Mouse (Mus musculus) myocyte (in vitro differentiated cells): ENCODE data around the gene Klhl21.

Source experiments
- E2F4 ChIP-seq: IDR thresholded peaks from one replicate; pipeline ENCODE4 v1.6.1; 2011; ENCODE audit warnings: mild to moderate bottlenecking, control low read depth, moderate library complexity; ENCODE audit not compliant: insufficient read depth
- MAX ChIP-seq: IDR thresholded peaks from one replicate; pipeline ENCODE4 v1.6.1; 2011; ENCODE audit warnings: low read depth, mild to moderate bottlenecking, control low read depth
- MYOD1 ChIP-seq, 3 experiments: IDR thresholded peaks; one replicate each; pipeline ENCODE4 v1.6.1; 2011; ENCODE audit warnings: control low read depth in 2 of 3, low read depth in 2 of 3, mild to moderate bottlenecking in 2 of 3, moderate library complexity in 1 of 3; ENCODE audit not compliant: insufficient read length in 2 of 3, control insufficient read depth in 1 of 3
- MYOG ChIP-seq, 3 experiments: IDR thresholded peaks; one replicate each; pipeline ENCODE4 v1.6.1; 2011; ENCODE audit warnings: control low read depth in 2 of 3, low read depth in 2 of 3, mild to moderate bottlenecking in 2 of 3; ENCODE audit not compliant: insufficient read length in 2 of 3, control insufficient read depth in 1 of 3, insufficient read depth in 1 of 3
- POLR2A ChIP-seq: IDR thresholded peaks from one replicate; pipeline ENCODE4 v1.6.1; 2011; ENCODE audit warnings: low read depth, mild to moderate bottlenecking, control low read depth, moderate library complexity; ENCODE audit not compliant: insufficient read length
- TCF12 ChIP-seq: IDR thresholded peaks from one replicate; pipeline ENCODE4 v1.6.1; 2011; ENCODE audit warnings: mild to moderate bottlenecking, control low read depth; ENCODE audit not compliant: poor library complexity, insufficient read depth, severe bottlenecking
- TCF3 ChIP-seq: IDR thresholded peaks from one replicate; pipeline ENCODE4 v1.6.1; 2011; ENCODE audit warnings: low read depth, control low read depth; ENCODE audit not compliant: insufficient read length
- USF1 ChIP-seq: IDR thresholded peaks from one replicate; pipeline ENCODE4 v1.6.1; 2011; ENCODE audit warnings: low read depth, mild to moderate bottlenecking, control low read depth, moderate library complexity

DNA sequence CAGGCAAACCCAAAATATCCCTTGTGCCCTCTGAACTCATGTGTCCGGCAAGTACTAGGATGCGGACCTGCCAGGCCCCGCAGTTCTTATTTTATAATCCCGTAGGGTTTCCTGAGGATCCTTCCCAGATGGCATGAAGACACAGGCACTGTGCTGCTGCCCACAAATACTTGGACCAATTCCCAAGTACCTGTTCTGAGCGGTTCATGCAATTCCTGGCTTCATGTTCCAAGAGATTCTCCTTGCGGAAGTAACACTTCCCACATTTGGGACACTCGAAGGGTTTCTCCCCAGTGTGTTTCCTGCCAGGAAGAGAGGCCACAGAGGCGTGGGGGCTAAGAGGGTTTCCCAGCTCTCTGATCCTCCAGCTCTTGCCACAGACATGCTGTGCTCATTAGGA is 13.9 kb downstream of the Klhl21 start:
- TF ChIP-seq TCF3 = no peak
- TF ChIP-seq TCF12 = no peak
- TF ChIP-seq MYOD1 (IDR thresholded peaks at IDR 0.05; ENCODE audit: control insufficient read depth in 1 of 3, insufficient read length in 2 of 3, low read depth in 2 of 3) = no peak
- TF ChIP-seq POLR2A = no peak
- TF ChIP-seq MAX = no peak
- TF ChIP-seq USF1 = no peak
- TF ChIP-seq E2F4 = no peak
- TF ChIP-seq MYOG (IDR thresholded peaks at IDR 0.05; ENCODE audit: control insufficient read depth in 1 of 3, insufficient read depth in 1 of 3, insufficient read length in 2 of 3, low read depth in 2 of 3) = no peak
